Mouse (Mus musculus): Measurements from ENCODE around the gene Fam126a.

Fam126a gene

DNA sequence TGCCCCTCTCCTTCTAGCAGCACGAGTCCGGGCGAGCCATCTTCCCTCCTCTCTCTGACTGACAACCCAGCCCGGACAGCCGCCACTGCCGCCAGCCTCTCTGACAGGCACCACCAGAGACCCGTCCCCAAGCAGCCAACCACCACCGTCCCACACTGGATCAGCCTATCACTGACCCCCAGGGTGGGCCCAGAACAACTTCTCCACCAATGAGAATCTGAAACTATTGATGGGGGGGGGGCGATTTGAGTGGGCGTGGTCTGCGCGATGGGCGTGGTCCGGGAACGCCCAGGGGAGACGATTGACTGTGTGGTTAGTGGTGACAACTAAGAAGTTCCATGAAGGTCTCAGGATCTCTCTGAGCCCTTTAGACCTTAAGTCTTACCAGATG is at the start of gene Fam126a:
Gene Fam126a, minus strand, starts transcription at position 112 of the 391 bp plus-strand sequence.
- in situ Hi-C loops (cut with MboI; ENCODE audit: low pct_unique_long_range_greater_than_20kb in 1 of 2, low sequenced_read_pairs in 2 of 2, unreplicated experiment in 1 of 2) = no loop called here

DNA sequence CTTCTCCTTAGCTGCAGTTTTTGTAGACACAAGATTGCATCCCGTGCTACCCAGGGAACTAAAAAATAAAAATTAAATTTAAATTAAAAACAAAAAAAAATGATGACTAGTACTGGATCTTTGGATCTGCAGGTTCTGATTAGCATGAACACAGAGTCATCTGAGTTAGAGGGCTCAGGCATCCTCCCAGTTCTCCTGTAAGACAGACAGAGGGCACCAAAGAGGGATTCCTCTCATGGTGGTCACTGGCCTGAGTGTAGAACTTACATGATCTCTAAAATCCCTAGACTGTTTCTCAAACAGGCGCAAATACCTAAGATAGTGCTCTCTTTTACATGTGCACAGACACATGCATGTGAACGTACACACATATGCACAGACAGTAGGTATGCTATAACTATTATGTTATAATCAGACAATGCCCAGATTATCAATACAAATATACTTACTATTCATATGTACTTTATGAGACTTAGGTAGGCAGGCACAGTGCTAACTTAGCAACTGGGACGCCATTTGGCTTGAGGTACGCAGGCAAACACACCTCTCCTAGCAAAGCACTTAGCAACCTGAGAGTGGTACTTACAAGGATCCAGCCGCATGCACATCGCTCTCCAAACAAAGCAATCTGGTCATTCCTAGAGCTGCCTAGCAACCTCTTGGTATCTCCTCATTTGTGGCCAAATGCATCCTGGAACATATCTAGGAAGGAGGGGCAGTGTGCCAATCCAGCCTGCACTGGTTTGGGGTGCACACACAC is 48.1 kb upstream of the Fam126a start:
- in situ Hi-C loops (cut with MboI; ENCODE audit: low pct_unique_long_range_greater_than_20kb in 1 of 2, low sequenced_read_pairs in 2 of 2, unreplicated experiment in 1 of 2) = no loop called here

DNA sequence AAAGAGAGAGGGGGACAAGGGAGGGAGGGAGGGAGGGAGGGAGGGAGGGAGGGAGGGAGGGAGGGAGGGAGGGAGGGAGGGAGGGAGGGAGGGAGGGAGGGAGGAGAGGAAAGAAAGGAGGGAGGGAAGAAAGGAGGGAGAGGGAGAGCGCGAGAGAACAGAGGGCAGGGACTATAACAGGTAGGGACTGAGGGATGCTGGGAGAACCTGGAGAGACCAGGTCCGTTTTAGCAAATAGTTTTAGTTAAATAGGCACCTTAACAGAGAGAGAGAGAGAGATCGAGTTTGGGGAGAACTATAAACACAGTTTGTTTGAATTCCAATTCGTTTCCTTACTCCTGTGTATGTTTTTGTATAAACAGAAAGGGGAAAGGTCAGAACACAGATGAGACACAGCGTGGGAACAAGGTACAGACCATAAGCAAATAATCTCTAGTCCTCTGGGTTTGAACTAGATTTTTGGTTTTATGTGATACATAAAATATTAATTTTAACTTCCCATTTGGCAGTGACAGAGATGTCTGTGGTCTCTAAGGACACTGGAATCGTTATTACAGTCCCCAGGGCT is 47.3 kb upstream of the Fam126a start:
- in situ Hi-C loops (cut with MboI; ENCODE audit: low pct_unique_long_range_greater_than_20kb in 1 of 2, low sequenced_read_pairs in 2 of 2, unreplicated experiment in 1 of 2) = no loop called here

DNA sequence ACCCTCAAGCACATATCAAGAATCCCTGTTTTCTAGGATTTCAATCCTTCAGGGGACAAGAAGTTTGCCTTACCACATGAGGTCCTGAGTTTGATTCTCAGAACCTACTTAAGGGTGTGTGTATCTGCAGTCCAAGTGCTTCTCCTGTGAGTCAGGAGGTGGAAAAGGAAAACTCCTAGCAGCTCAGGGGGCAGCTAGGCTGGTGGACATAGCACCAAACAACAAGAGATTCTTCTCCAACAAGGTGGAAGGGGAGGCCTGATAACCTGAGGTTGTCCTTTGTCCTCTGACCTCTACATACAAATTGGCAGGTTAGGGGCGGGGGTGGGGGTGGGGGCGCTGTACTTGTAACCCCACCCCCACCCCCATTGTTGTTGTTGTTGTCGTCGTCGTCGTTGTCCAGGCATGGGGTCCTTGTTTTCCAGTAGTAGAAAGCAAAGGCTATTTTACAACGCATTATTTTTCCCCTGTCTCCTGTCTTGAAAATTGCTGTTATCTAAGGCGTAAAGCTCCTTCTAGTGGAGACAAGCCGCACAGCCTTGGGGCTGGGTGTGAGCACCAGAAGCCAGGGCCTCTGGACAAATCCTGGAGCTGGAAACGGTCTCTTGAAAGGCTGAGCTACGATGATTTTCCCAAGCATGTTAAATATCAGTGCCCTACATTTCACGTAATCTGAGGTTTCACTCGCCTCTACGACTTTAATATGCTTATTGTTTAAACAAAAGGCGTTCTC is 46.7 kb upstream of the Fam126a start:
- in situ Hi-C loops (cut with MboI; ENCODE audit: low pct_unique_long_range_greater_than_20kb in 1 of 2, low sequenced_read_pairs in 2 of 2, unreplicated experiment in 1 of 2) = no loop called here

DNA sequence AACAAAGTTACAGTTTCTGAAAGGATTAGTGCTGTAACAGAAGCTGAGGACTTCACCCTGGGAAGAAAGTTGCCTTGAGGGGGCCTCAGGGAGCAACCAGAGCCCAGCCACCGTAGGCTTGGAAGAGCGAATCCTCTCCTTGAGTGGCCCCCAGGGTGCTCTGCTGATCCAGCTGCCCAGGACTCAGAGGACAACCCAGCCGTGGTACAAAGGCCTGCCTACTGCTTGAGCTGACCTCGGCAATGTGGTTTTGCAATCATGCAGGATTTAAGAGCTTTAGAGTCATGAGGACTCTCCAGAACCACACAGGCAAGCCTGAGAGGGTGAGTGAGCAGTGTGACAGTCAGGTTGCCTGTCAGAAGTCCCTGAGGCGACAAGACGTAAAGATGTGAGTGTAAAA is 41.5 kb upstream of the Fam126a start:
- in situ Hi-C loops (cut with MboI; ENCODE audit: low pct_unique_long_range_greater_than_20kb in 1 of 2, low sequenced_read_pairs in 2 of 2, unreplicated experiment in 1 of 2) = no loop called here

DNA sequence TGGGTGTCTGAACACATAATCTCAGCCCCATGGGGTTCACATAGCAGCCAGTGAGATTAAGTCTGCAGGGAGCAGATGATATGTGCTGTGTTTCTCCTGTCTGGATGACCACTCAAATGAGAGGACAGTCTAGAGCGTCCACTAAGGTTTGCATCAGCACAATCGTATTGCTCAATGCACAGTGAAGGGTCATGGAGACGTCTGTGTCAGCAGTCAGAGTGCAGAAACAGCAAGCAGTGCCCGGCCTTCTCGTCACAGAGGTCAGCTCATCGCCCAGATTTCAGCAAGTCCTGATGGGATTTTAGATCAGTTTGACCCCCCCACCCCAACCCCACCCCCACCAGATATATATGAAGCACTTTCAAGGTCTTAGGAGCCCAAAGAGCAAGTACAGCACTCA is 38.5 kb upstream of the Fam126a start:
- in situ Hi-C loops (cut with MboI; ENCODE audit: low pct_unique_long_range_greater_than_20kb in 1 of 2, low sequenced_read_pairs in 2 of 2, unreplicated experiment in 1 of 2) = no loop called here

DNA sequence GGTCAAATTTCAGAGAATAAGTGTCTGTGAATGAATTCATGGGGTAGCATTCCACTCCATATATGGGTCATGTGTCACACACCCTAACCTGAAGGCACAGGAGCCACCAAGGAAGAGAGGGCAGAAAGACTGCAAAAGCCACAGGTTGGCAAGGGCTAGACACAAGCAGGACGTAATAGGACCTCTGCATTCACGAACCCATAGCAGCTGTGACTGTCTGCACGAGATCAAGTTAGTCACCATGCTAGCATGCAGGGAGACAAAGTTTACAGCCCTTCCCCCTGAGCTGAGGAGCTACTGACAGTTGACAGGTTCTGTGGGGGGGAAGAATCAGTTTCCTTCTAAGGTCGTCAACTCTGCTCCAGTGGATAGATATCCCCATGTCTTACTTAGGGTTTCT is 33.1 kb upstream of the Fam126a start:
- in situ Hi-C loops (cut with MboI; ENCODE audit: low pct_unique_long_range_greater_than_20kb in 1 of 2, low sequenced_read_pairs in 2 of 2, unreplicated experiment in 1 of 2) = no loop called here

DNA sequence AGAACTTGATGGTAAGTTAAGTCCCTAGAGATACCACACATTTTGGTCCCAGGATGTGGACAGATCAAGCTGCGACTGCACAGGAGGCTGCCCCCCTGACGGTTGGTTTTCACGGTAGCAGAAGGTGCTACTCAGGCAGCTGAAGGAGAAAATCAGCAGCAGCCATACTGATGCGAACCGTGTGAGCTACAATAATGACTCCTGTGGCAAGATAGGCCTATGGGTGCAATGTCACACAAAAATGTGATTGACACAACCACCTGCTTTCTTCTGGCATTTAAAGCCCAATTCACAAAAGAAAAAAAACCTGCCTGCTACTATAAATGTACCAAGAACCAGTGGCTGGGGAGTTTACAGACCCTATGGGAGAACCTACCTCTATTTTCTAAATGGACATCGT is 32.5 kb upstream of the Fam126a start:
- in situ Hi-C loops (cut with MboI; ENCODE audit: low pct_unique_long_range_greater_than_20kb in 1 of 2, low sequenced_read_pairs in 2 of 2, unreplicated experiment in 1 of 2) = no loop called here

DNA sequence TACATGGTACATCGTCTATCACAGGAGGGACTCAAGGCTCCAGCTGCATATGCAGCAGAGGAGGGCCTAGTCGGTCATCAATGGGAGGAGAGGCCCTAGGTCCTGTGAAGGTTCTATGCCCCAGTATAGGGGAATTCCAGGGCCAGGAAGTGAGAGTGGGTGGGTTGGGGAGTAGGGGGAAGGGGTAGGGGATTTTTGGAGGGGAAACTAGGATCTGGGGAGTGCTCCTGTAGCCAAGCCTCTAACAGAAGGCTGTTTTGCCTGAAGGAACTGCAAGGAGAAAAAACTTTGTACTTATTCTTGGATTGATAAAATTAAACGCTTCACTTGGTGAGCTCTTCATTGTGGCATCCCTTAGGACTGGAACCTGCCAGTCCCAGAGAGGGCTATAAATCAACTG is 30.5 kb upstream of the Fam126a start:
- in situ Hi-C loops (cut with MboI; ENCODE audit: low pct_unique_long_range_greater_than_20kb in 1 of 2, low sequenced_read_pairs in 2 of 2, unreplicated experiment in 1 of 2) = no loop called here

DNA sequence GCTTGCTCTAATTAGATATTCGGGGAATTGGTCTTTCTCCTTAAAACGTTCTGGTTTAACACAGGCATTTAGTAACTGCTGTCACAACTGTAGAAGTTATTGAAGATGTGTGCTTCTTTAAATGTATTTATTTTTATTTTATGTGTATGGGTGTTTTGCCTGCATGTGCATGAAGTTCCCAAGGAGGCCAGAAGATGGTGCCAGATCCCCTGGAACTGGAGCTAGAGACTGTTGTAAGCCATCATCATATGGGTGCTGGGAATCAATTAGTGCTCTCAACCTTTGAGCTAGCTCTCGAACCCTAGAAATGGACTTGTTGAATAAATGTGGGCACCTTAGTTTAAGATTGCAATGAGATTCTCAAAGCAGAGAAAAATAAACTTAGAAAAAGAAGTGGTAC is 27.1 kb upstream of the Fam126a start:
- in situ Hi-C loops (cut with MboI; ENCODE audit: low pct_unique_long_range_greater_than_20kb in 1 of 2, low sequenced_read_pairs in 2 of 2, unreplicated experiment in 1 of 2) = loop anchor here in 1 of 2 experiments (10.0 kb wide), 1 partner anchor 107 kb away; the partner anchor contains the start of gene Nupl2

DNA sequence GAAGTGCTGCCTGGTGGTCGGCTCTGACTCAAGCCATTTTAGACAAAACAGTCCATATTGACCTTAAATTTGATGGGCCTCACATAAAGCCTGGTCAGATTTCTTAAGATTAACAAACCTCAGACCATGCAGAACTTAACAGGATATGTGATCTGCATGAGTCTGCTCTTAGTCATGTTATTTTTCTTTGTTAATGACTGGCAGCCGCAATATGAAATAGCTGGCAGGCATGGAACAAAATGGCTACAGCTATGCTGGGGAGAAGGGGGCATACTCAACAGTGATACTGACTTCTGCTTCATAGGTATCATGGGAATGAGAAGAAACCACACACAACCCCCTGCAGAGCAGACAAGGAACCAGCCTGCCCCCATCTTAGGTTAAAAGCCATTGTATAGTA is 26.4 kb upstream of the Fam126a start:
- in situ Hi-C loops (cut with MboI; ENCODE audit: low pct_unique_long_range_greater_than_20kb in 1 of 2, low sequenced_read_pairs in 2 of 2, unreplicated experiment in 1 of 2) = loop anchor here in 1 of 2 experiments (10.0 kb wide), 1 partner anchor 108 kb away; the partner anchor contains the start of gene Nupl2

DNA sequence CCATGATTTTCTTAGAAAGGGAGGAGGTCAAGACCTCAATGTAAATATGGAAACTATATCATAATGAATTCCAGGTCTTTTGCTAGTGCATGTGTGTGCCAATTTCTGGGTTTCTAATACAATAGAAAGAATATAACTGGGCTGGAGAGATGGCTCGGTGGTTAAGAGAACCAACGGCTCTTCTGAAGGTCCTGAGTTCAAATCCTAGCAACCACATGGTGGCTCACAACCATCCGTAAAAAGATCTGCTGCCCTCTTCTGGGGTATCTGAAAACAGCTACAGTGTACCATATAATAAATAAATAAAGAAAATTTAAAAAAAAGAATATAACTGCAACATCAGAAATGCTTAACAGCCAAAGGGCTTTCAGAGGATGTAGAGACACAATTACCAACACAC is 23.9 kb upstream of the Fam126a start:
- in situ Hi-C loops (cut with MboI; ENCODE audit: low pct_unique_long_range_greater_than_20kb in 1 of 2, low sequenced_read_pairs in 2 of 2, unreplicated experiment in 1 of 2) = loop anchor here in 1 of 2 experiments (10.0 kb wide), 1 partner anchor 110 kb away; the partner anchor contains the start of gene Nupl2

DNA sequence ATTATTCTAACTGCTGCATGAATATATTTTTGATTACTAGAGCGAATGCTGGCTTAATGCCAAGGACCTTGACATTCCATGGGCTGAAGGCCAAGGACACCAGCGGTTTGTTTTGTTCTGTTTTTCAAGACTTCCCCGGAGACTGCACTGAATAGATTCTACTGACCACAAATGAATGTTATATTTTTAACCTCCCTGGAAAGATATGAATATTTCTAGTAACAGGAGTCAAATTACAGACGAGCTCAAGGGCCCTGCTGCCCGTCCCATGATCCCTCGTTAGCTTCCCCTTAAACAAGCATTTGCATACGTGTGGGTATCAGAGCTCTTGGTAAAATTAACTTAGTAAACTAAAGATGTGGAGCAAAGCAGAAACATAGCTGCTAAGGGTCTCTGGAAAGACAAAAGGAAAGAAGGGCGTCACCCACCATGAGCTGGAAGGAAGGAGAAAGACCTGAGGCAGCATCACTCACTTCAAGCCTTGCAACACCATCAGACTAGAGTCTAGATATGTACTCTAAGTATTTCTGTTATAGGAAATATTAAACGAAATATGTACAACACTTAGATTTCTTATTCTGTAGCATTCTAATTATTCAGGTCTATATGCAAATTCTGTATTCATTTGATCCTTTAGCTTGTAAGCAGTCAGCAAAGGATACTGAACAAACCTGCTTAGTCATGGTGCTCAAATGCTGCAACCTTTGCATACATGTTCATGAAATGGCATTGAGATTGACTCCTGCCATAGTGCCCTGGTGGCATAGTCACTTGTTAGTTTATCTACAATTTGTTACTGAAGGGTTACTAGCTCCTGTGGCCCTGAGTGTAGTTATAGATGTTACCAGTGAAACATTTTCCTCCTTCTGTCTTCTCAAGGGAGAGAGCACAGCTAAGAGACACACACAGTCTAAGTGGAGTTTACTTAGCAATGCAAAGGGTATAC is 23.0 kb upstream of the Fam126a start:
- in situ Hi-C loops (cut with MboI; ENCODE audit: low pct_unique_long_range_greater_than_20kb in 1 of 2, low sequenced_read_pairs in 2 of 2, unreplicated experiment in 1 of 2) = loop anchor here in 1 of 2 experiments (10.0 kb wide), 1 partner anchor 111 kb away; the partner anchor contains the start of gene Nupl2

DNA sequence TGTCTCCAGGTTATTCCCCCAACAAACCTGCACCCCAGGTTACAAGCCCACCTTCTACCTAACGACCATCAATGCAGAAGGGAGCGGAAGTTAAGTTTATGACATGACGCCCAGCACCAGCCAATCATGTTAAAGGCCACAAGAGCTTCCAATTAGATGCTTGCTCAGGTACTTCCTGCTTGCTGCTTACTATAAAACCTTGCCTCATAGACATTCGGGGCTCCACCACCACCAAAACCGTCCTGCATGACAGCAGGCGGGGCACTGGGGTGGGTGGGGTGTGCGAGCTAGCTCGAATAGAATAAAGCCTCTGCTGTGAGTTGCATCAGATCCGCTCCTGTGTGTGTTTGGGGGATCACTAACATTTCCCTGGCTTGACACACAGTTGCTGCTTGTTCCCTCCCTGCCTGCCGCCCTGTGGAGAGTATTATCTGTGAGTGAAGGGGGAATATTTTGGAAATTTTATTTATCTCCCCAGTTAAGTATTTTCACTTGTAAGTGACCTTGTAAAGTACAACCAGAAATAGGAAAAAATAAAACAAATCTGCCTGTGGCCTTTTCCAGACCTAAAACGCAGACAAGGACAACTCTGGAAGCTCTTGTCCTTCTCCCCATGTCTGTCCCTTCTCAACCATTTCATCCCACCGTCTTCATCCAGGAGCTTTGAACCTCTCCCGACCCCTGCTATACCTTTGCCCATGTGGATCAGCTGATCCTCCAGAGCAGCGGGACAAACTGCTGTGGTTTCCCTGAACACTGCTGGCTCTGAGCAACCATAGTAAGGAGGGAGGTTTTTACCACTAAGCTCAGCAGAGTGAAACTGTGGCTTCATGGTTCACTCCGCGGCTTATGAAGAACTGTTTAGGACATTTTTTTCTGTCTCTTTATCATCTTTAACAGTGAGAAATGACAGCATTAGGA is 21.5 kb upstream of the Fam126a start:
- in situ Hi-C loops (cut with MboI; ENCODE audit: low pct_unique_long_range_greater_than_20kb in 1 of 2, low sequenced_read_pairs in 2 of 2, unreplicated experiment in 1 of 2) = loop anchor here in 1 of 2 experiments (10.0 kb wide), 1 partner anchor 113 kb away; the partner anchor contains the start of gene Nupl2

DNA sequence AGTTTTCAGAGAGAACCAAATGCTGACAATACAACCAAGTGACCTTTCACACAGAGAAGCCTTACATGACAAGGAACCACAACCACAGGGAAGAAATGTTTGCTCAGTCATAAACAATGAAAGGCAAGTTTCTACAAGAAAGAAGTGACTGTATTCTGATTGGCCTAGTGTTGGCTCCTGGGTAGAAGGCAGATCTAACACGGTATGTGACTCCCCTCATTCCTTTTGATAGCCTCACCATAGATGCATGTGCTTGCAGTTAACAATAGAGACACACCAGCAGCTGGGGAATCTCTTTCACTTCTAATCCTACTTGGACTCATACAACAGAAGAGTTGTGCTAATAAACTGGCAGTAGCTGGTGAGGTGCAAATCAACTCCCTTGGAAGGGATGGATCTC is 17.3 kb upstream of the Fam126a start:
- in situ Hi-C loops (cut with MboI; ENCODE audit: low pct_unique_long_range_greater_than_20kb in 1 of 2, low sequenced_read_pairs in 2 of 2, unreplicated experiment in 1 of 2) = no loop called here

DNA sequence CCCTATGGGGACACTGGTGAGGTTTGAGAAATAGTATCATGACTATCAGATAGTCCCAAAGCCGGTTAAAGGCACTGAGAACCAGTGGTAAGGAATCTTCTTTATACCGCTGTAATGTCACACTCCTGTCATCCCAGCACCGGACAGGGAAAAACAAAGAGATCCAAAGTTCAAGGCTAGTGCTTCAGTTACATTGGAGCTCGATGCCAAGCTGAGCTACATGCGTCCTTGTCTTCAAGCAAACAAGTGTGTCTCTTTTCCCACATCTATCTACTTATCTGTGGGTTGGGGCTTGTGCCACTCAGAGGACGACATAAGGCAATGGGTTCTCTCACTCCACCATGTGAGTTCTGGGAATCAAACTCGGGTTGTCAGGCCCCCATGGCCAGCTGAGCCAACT is 16.5 kb upstream of the Fam126a start:
- in situ Hi-C loops (cut with MboI; ENCODE audit: low pct_unique_long_range_greater_than_20kb in 1 of 2, low sequenced_read_pairs in 2 of 2, unreplicated experiment in 1 of 2) = no loop called here

DNA sequence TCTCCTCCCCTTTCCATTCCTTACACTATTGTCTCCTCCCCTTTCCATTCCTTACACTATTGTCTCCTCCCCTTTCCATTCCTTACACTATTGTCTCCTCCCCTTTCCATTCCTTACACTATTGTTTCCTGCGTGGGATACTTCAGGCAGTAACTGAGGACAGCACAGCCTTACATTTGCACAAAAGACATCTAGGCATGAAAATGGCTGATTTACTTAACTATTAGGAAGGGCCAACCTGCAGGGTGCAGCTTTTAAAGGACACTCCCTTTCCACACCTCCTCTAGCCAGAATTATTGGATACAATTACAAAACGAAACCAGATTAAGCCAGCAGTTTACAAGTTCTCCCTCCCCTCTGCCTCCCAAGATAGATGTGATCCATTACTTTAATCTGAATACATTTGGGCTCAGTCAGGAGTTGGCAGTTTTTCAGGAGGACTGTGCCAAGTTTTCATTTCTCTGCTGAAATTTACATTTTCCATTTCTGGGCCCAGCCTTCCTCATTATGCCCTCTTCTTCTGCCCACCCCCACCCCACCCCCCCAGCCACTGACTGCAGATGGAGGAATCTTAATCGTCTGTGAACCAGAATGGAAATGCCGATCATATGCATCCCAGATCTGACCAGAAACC is 15.6 kb upstream of the Fam126a start:
- in situ Hi-C loops (cut with MboI; ENCODE audit: low pct_unique_long_range_greater_than_20kb in 1 of 2, low sequenced_read_pairs in 2 of 2, unreplicated experiment in 1 of 2) = no loop called here
